Mouse (Mus musculus) megakaryocyte, embryonic 14.5 days (primary cell): Measurements from ENCODE around the gene 4933427D14Rik.

Experiments
- FLI1 ChIP-seq: IDR thresholded peaks from 2 replicates; pipeline ENCODE4 v1.6.1; 2012; ENCODE audit warnings: low read length, inconsistent platforms, mixed read lengths
- GATA1 ChIP-seq: IDR thresholded peaks from 3 replicates; pipeline ENCODE4 v1.6.1; 2012; ENCODE audit warnings: mixed read lengths, low read length, inconsistent platforms, borderline replicate concordance

DNA sequence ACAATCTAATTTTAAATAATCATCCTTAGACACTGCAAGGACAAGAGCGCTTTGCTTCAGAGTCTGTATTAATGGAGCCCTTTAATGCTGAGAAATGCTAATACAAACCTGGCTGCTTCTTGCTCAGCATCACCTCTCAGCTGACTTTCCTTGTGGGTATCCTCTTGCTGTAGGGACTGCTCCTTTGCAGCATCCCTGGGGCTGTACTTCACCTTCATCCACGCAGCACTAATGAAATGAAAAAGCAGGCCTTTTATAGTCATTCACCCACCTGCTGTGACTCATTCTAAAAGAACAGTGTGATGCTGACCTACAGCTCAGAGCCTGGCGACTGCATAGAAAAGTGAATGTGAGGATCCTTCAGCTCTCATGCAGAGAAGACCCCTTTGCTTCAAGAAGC is 30.7 kb downstream of the 4933427D14Rik start:
- no peak for TF ChIP-seq FLI1
- no peak for TF ChIP-seq GATA1
